Comparison of ENCODE assay signal across 19 mouse cellular contexts in genomic region chr9:103139481-103139880, GRCm38 (mm10). TPM values are rescaled to one million over a fixed set of nuclear protein-coding genes. Genes with fewer than 3 reads are reported as not detected.
DNase-seq lines count a peak whose midpoint lies in the region; ATAC-seq and TF ChIP-seq lines count a peak whose summit lies in the region.
"Had no signal": no experiment of that assay in that cellular context is flagged by ENCODE, and none has a peak within 500 bp of the region (broad histone marks: within the 10 kb centered on the region; RNA-seq: fewer than 3 reads in every experiment).

No protein-coding gene starts in this region.

- H3K4me2 ChIP-seq in kidney, embryonic 15.5 days, result no peak overlapping the region
- H3K4me2 ChIP-seq: hindbrain, embryonic 15.5 days; intestine, embryonic 15.5 days; neural tube, embryonic 15.5 days had no signal

- no peaks in the 10 kb centered on the region; the same call in 1 of the 2 replicates for H3K9me3 ChIP-seq in kidney, embryonic 15.5 days (replicated peaks)
- H3K9me3 ChIP-seq: hindbrain, embryonic 15.5 days; intestine, embryonic 15.5 days; neural tube, embryonic 15.5 days had no signal

- intact Hi-C loops in left cerebral cortex, postnatal 4 days (cut with DNase I), result no loop called here

- no peak for ATAC-seq in kidney, embryonic 15.5 days (replicated peaks; ENCODE audit: low FRiP score)
- ATAC-seq: intestine, embryonic 15.5 days; liver, postnatal 0 days; midbrain, embryonic 16.5 days had no signal

- TF ChIP-seq CTCF in cerebellum, adult 2 months (IDR thresholded peaks at IDR 0.05; ENCODE audit: borderline replicate concordance, insufficient read depth, low read depth, low read length), result no peak
- TF ChIP-seq CTCF in kidney, adult 2 months (conservative IDR thresholded peaks at IDR 0.05; ENCODE audit: insufficient read depth, insufficient read length, low read depth, low read length), result no peak

- no peaks in the 10 kb centered on the region for H3K27me3 ChIP-seq in cerebellum, adult 2 months (ENCODE audit: control insufficient read depth, insufficient read depth, low read length)
- no peaks in the 10 kb centered on the region for H3K27me3 ChIP-seq in kidney, adult 2 months (replicated peaks; ENCODE audit: control insufficient read depth, insufficient read depth, low read length)
- H3K27me3 ChIP-seq in kidney, embryonic 15.5 days, result no peaks in the 10 kb centered on the region
- H3K27me3 ChIP-seq: hindbrain, embryonic 15.5 days; intestine, embryonic 15.5 days; neural tube, embryonic 15.5 days had no signal

- DNase-seq in cerebellum, adult 2 months, result no peak
- no peak for DNase-seq in cerebellum, postnatal 4 days (ENCODE audit: low spot score in 2 of 2)
- DNase-seq in kidney, adult 2 months, result peak; percentile 33
- DNase-seq in left cerebral cortex, postnatal 4 days, result peak; percentile 56
- DNase-seq in left cerebral cortex, adult 8-10 months (ENCODE audit: low spot score in 2 of 2), result no peak
- DNase-seq in mesoderm, embryonic 11.5 days (ENCODE audit: low read depth, low spot score), result peak; percentile 41
- DNase-seq in retina, postnatal 1 day, result no peak
- DNase-seq: cerebellum, postnatal 25 days; gastrocnemius, postnatal 25 days; heart, adult 2 months; liver; liver, postnatal 0 days; right cerebral cortex, postnatal 14 days; thymus, postnatal 4 days had no signal

- H3K4me1 ChIP-seq in cerebellum, adult 2 months (ENCODE audit: control insufficient read depth, insufficient read depth, low read length), result peaks cover 42% of the 10 kb centered on the region
- H3K4me1 ChIP-seq in kidney, adult 2 months (ENCODE audit: control insufficient read depth, insufficient read depth, low read length), result no peaks in the 10 kb centered on the region
- peaks cover 5% of the 10 kb centered on the region; the same call in 1 of the 2 replicates for H3K4me1 ChIP-seq in kidney, embryonic 15.5 days

- no peak overlapping the region for H3K9ac ChIP-seq in kidney, embryonic 15.5 days
- H3K9ac ChIP-seq: hindbrain, embryonic 15.5 days; intestine, embryonic 15.5 days; liver, postnatal 0 days; neural tube, embryonic 15.5 days had no signal

- H3K36me3 ChIP-seq in kidney, adult 2 months (ENCODE audit: control insufficient read depth, insufficient read depth, low read length), result no peaks in the 10 kb centered on the region
- no peaks in the 10 kb centered on the region for H3K36me3 ChIP-seq in kidney, embryonic 15.5 days
- H3K36me3 ChIP-seq: intestine, embryonic 15.5 days had no signal

- WGBS in cerebellum, adult 2 months, result 22% methylated on average over 6 of the region's 6 CpGs
- WGBS in kidney, adult 2 months, result 66% methylated on average over 6 of the region's 6 CpGs
- WGBS in kidney, embryonic 15.5 days, result 53% methylated on average over 6 of the region's 6 CpGs

- no peak for TF ChIP-seq POLR2A in cerebellum, adult 2 months (IDR thresholded peaks at IDR 0.05; ENCODE audit: borderline replicate concordance, insufficient read depth, low read length)
- no peak for TF ChIP-seq POLR2A in kidney, adult 2 months (IDR thresholded peaks at IDR 0.05; ENCODE audit: low read depth, low read length)

- no peak overlapping the region for H3K4me3 ChIP-seq in cerebellum, adult 2 months (replicated peaks; ENCODE audit: insufficient read depth, low read depth, low read length)
- no peak overlapping the region for H3K4me3 ChIP-seq in kidney, adult 2 months (ENCODE audit: insufficient read depth, low read depth, low read length)
- no peak overlapping the region for H3K4me3 ChIP-seq in kidney, embryonic 15.5 days (replicated peaks)
- H3K4me3 ChIP-seq: heart, adult 2 months; hindbrain, embryonic 15.5 days; intestine, embryonic 15.5 days; neural tube, embryonic 15.5 days had no signal

- H3K27ac ChIP-seq in cerebellum, adult 2 months (ENCODE audit: insufficient read depth, low read length), result 0 out of 2 replicates have a peak overlapping the region, but pooled peaks have one; percentile 0
- H3K27ac ChIP-seq in kidney, adult 2 months (ENCODE audit: insufficient read depth, low read depth, low read length), result no peak overlapping the region
- no peak overlapping the region for H3K27ac ChIP-seq in kidney, embryonic 15.5 days
- H3K27ac ChIP-seq: heart, adult 2 months; hindbrain, embryonic 15.5 days; intestine, embryonic 15.5 days; neural tube, embryonic 15.5 days had no signal

RNA-seq across cellular contexts. Expression of gene Rab6b, which starts 27.9 kb away (rescaled TPM):
- 188 and 199 TPM in 2 replicates for polyA plus RNA-seq in cerebellum, adult 2 months (2012; rRNA removed)
- 2.7 and 3.8 TPM in 2 replicates for polyA plus RNA-seq in kidney, adult 2 months (2012; rRNA removed)
- 5.2 and 5.3 TPM in 2 replicates for polyA plus RNA-seq in kidney, embryonic 15.5 days (2015; fragmentation: Nextera tagmentation; extraction: Ambion mirVana)
- 100 to 1,000 TPM; 331 to 380 TPM for total RNA-seq in left cerebral cortex, postnatal 4 days (2021)
- total RNA-seq in left cerebral cortex, adult 8-10 months (2022), result 100 to 1,000 TPM; 503 to 577 (median 528) TPM

Comparison
In these comparisons a context has a peak if more than half of its experiments do, and no peak if none do; other contexts are left out.
1. DNase-seq: peak in kidney, adult 2 months (single experiment), left cerebral cortex, postnatal 4 days (single experiment) and mesoderm, embryonic 11.5 days (single experiment); none in cerebellum, adult 2 months (0 of 2), cerebellum, postnatal 4 days (0 of 2), left cerebral cortex, adult 8-10 months (0 of 2) and retina, postnatal 1 day (single experiment).
2. RNA of gene Rab6b, which starts 27.9 kb away (polyA plus RNA-seq): 188 to 199 TPM in cerebellum, adult 2 months; 5.2 to 5.3 TPM in kidney, embryonic 15.5 days and 2.7 to 3.8 TPM in kidney, adult 2 months; every median in the first group is over 10 times any median in the second.